Mouse (Mus musculus): ENCODE data around the gene Sphk2. TPM values are rescaled to one million over a fixed set of nuclear protein-coding genes. Genes with fewer than 3 reads are reported as not detected.
A peak's percentile ranks its signal among the peaks of the same experiment; 100 is the strongest.

Sphk2 gene
- polyA plus RNA-seq, 1 experiment, result 16.9 TPM

- Histone ChIP-seq H3ac (ENCODE audit: control insufficient read depth, insufficient read length, low read depth) (peak overlapping the region; percentile 71), H3K79me3 (ENCODE audit: low read depth) (peaks cover 41% of the 10 kb centered on the region), H3K36me3 (ENCODE audit: control insufficient read depth, insufficient read depth) (peaks cover 13% of the 10 kb centered on the region), H3K27me3 (ENCODE audit: control insufficient read depth, insufficient read depth, insufficient read length) (no peaks in the 10 kb centered on the region), H3K4me3 (ENCODE audit: insufficient read depth, poor library complexity, severe bottlenecking) (peak overlapping the region; percentile 38), H3K79me2 (ENCODE audit: control insufficient read depth, insufficient read depth) (peaks cover 58% of the 10 kb centered on the region)
- no peak for TF ChIP-seq USF1 (IDR thresholded peaks at IDR 0.05; ENCODE audit: low read depth)
- no peak for TF ChIP-seq FOSL1 (IDR thresholded peaks at IDR 0.05; ENCODE audit: insufficient read depth, low read length, poor library complexity, severe bottlenecking)
- TF ChIP-seq CTCF (IDR thresholded peaks at IDR 0.05; ENCODE audit: control insufficient read depth, insufficient read depth, insufficient read length), result no peak
- no peak for TF ChIP-seq MYOD1 (IDR thresholded peaks at IDR 0.05; ENCODE audit: control insufficient read depth, insufficient read length, low read depth)
- TF ChIP-seq MAX (IDR thresholded peaks at IDR 0.05), result no peak
- TF ChIP-seq CEBPB (IDR thresholded peaks at IDR 0.05; ENCODE audit: low read depth), result no peak
- TF ChIP-seq MYOG (IDR thresholded peaks at IDR 0.05; ENCODE audit: control insufficient read depth, extremely low read depth, insufficient read length), result no peak
Measured at GRCm38 (mm10) chr7:45714630-45715089, 3.1 kb downstream of the Sphk2 start.

DNA sequence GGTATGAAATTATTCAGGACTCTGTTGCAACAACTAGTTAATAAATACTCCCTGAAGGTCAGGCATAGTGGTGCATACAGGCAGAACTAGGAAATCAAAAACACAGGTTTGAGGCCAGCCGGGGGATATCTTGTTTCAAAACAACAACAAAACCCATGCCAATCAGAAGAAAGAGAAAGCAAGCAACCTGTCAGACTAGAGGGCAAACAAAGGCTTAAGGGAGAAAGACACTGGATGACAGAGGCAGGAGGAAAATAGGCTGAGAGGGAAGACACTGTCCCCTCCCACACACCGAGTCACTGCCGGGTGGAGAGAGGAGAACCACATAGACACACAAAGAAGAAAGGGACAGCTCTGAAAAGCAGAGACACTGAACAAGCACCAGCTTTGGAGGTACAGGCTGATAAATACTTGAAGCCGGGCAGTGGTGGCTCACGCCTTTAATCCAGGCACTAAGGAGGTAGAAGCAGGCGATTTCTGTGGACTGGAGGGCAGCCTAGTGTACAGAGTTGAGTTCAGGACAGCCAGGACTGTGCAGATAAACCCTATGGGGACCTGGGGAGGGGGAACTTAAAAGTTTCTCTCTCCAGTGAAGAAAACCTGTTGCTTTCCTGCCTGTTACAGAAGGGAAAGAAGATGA is 3.8 kb downstream of the Sphk2 start:
- H3K27me3 ChIP-seq (ENCODE audit: control insufficient read depth, insufficient read depth, insufficient read length), result no peaks in the 10 kb centered on the region
- H3K79me2 ChIP-seq (ENCODE audit: control insufficient read depth, insufficient read depth), result peaks cover 51% of the 10 kb centered on the region
- no peak overlapping the region for H3K4me3 ChIP-seq (ENCODE audit: insufficient read depth, poor library complexity, severe bottlenecking)
- H3K79me3 ChIP-seq (ENCODE audit: low read depth), result peaks cover 35% of the 10 kb centered on the region
- H3K36me3 ChIP-seq (ENCODE audit: control insufficient read depth, insufficient read depth), result peaks cover 7% of the 10 kb centered on the region
- no peak overlapping the region for H3ac ChIP-seq (ENCODE audit: control insufficient read depth, insufficient read length, low read depth)
- TF ChIP-seq FOSL1 (IDR thresholded peaks at IDR 0.05; ENCODE audit: insufficient read depth, low read length, poor library complexity, severe bottlenecking) (no peak), CEBPB (IDR thresholded peaks at IDR 0.05; ENCODE audit: low read depth) (no peak), USF1 (IDR thresholded peaks at IDR 0.05; ENCODE audit: low read depth) (no peak), MYOG (IDR thresholded peaks at IDR 0.05; ENCODE audit: control insufficient read depth, extremely low read depth, insufficient read length) (no peak), MAX (IDR thresholded peaks at IDR 0.05) (no peak), MYOD1 (IDR thresholded peaks at IDR 0.05; ENCODE audit: control insufficient read depth, insufficient read length, low read depth) (no peak), CTCF (IDR thresholded peaks at IDR 0.05; ENCODE audit: control insufficient read depth, insufficient read depth, insufficient read length) (no peak)

DNA sequence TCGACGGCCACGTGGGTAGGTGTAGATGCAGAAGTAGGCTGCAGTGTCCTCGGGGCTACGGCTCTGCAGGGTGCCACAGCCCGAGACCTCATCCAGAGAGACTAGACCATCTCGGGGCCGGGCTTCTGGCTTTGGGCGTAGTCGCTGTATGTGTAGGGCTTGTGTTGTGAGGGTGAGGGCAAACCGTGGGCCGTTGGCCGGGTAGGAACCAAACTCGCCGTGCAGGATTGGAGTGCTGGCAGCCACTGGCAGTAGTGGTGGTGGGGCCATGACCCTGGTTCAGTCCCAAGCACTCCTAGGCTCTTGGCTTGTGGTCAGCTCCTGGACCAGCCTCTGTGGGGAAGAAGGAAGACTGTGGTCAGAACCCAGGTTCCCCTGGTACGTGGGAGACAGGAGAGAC is 4.4 kb downstream of the Sphk2 start:
- Histone ChIP-seq H3K36me3 (ENCODE audit: control insufficient read depth, insufficient read depth) (peaks cover under 1% of the 10 kb centered on the region), H3K4me3 (ENCODE audit: insufficient read depth, poor library complexity, severe bottlenecking) (no peak overlapping the region)
- TF ChIP-seq CEBPB (IDR thresholded peaks at IDR 0.05; ENCODE audit: low read depth), result no peak

GRCm38 (mm10) chr7:45712022-45712757 is 5.6 kb downstream of the Sphk2 start:
- Histone ChIP-seq H3K79me3 (ENCODE audit: low read depth) (peaks cover 19% of the 10 kb centered on the region), H3K79me2 (ENCODE audit: control insufficient read depth, insufficient read depth) (peaks cover 33% of the 10 kb centered on the region), H3K27me3 (ENCODE audit: control insufficient read depth, insufficient read depth, insufficient read length) (no peaks in the 10 kb centered on the region), H3K4me3 (ENCODE audit: insufficient read depth, poor library complexity, severe bottlenecking) (no peak overlapping the region), H3K36me3 (ENCODE audit: control insufficient read depth, insufficient read depth) (no peaks in the 10 kb centered on the region), H3ac (ENCODE audit: control insufficient read depth, insufficient read length, low read depth) (no peak overlapping the region)
- TF ChIP-seq MAX (IDR thresholded peaks at IDR 0.05) (no peak), USF1 (IDR thresholded peaks at IDR 0.05; ENCODE audit: low read depth) (no peak), CEBPB (IDR thresholded peaks at IDR 0.05; ENCODE audit: low read depth) (no peak), MYOD1 (IDR thresholded peaks at IDR 0.05; ENCODE audit: control insufficient read depth, insufficient read length, low read depth) (no peak), CTCF (IDR thresholded peaks at IDR 0.05; ENCODE audit: control insufficient read depth, insufficient read depth, insufficient read length) (no peak), MYOG (IDR thresholded peaks at IDR 0.05; ENCODE audit: control insufficient read depth, extremely low read depth, insufficient read length) (no peak), FOSL1 (IDR thresholded peaks at IDR 0.05; ENCODE audit: insufficient read depth, low read length, poor library complexity, severe bottlenecking) (no peak)

More for the DNA sequence above, 4.4 kb downstream of the Sphk2 start:
- H3K79me2 ChIP-seq (ENCODE audit: control insufficient read depth, insufficient read depth), result peaks cover 45% of the 10 kb centered on the region
- peaks cover 29% of the 10 kb centered on the region for H3K79me3 ChIP-seq (ENCODE audit: low read depth)
- H3K27me3 ChIP-seq (ENCODE audit: control insufficient read depth, insufficient read depth, insufficient read length), result no peaks in the 10 kb centered on the region
- H3ac ChIP-seq (ENCODE audit: control insufficient read depth, insufficient read length, low read depth), result no peak overlapping the region

- Histone ChIP-seq H3K79me2 (ENCODE audit: control insufficient read depth, insufficient read depth) (peaks cover 26% of the 10 kb centered on the region), H3ac (ENCODE audit: control insufficient read depth, insufficient read length, low read depth) (no peak overlapping the region), H3K79me3 (ENCODE audit: low read depth) (peaks cover 12% of the 10 kb centered on the region), H3K27me3 (ENCODE audit: control insufficient read depth, insufficient read depth, insufficient read length) (no peaks in the 10 kb centered on the region), H3K36me3 (ENCODE audit: control insufficient read depth, insufficient read depth) (no peaks in the 10 kb centered on the region), H3K4me3 (ENCODE audit: insufficient read depth, poor library complexity, severe bottlenecking) (no peak overlapping the region)
- TF ChIP-seq CTCF (IDR thresholded peaks at IDR 0.05; ENCODE audit: control insufficient read depth, insufficient read depth, insufficient read length), result no peak
- no peak for TF ChIP-seq USF1 (IDR thresholded peaks at IDR 0.05; ENCODE audit: low read depth)
- TF ChIP-seq MAX (IDR thresholded peaks at IDR 0.05), result no peak
- no peak for TF ChIP-seq MYOG (IDR thresholded peaks at IDR 0.05; ENCODE audit: control insufficient read depth, extremely low read depth, insufficient read length)
- no peak for TF ChIP-seq CEBPB (IDR thresholded peaks at IDR 0.05; ENCODE audit: low read depth)
- no peak for TF ChIP-seq MYOD1 (IDR thresholded peaks at IDR 0.05; ENCODE audit: control insufficient read depth, insufficient read length, low read depth)
- TF ChIP-seq FOSL1 (IDR thresholded peaks at IDR 0.05; ENCODE audit: insufficient read depth, low read length, poor library complexity, severe bottlenecking), result no peak
Measured at GRCm38 (mm10) chr7:45711316-45712021, 6.3 kb downstream of the Sphk2 start.
